Mouse (Mus musculus): Measurements from ENCODE around the gene Dnm3. TPM values are rescaled to one million over a fixed set of nuclear protein-coding genes. Genes with fewer than 3 reads are reported as not detected.

The Dnm3 gene
- polyA plus RNA-seq, 1 experiment: 0.43 TPM

- Histone ChIP-seq H3K4me1 (ENCODE audit: control insufficient read depth, insufficient read depth, insufficient read length) (peaks cover 7% of the 10 kb centered on the region; the same call in 1 of the 2 replicates), H3K36me3 (ENCODE audit: control insufficient read depth, insufficient read depth, low read length) (no peaks in the 10 kb centered on the region), H3K27me3 (ENCODE audit: control insufficient read depth, insufficient read depth, low read length) (no peaks in the 10 kb centered on the region), H3K27ac (ENCODE audit: insufficient read depth, low read length) (no peak overlapping the region), H3K4me3 (ENCODE audit: extremely low read depth, insufficient read depth, insufficient read length) (no peak overlapping the region)
- DNase-seq (ENCODE audit: low read depth in 1 of 2, low spot score in 2 of 2): no peak
- 71% methylated on average over 14 of the region's 14 CpGs for WGBS
- TF ChIP-seq POLR2A (IDR thresholded peaks at IDR 0.05; ENCODE audit: low read depth, low read length): no peak
Measured at GRCm38 (mm10) chr1:162003729-162004517, 473.9 kb downstream of the Dnm3 start.

GRCm38 (mm10) chr1:162001328-162001727 is 476.5 kb downstream of the Dnm3 start:
- Histone ChIP-seq H3K4me3 (ENCODE audit: extremely low read depth, insufficient read depth, insufficient read length) (no peak overlapping the region), H3K4me1 (ENCODE audit: control insufficient read depth, insufficient read depth, insufficient read length) (peaks cover 7% of the 10 kb centered on the region; the same call in 1 of the 2 replicates), H3K27me3 (ENCODE audit: control insufficient read depth, insufficient read depth, low read length) (no peaks in the 10 kb centered on the region), H3K27ac (ENCODE audit: insufficient read depth, low read length) (no peak overlapping the region), H3K36me3 (ENCODE audit: control insufficient read depth, insufficient read depth, low read length) (no peaks in the 10 kb centered on the region)
- no peak for TF ChIP-seq POLR2A (IDR thresholded peaks at IDR 0.05; ENCODE audit: low read depth, low read length)
- no peak for TF ChIP-seq CTCF (IDR thresholded peaks at IDR 0.05; ENCODE audit: extremely low read depth, insufficient read depth, insufficient read length, insufficient replicate concordance)
- no peak for DNase-seq (ENCODE audit: low read depth in 1 of 2, low spot score in 2 of 2)
- WGBS: 83% methylated on average over 8 of the region's 8 CpGs

GRCm38 (mm10) chr1:161999882-162000371 is 477.9 kb downstream of the Dnm3 start:
- TF ChIP-seq POLR2A (IDR thresholded peaks at IDR 0.05; ENCODE audit: low read depth, low read length) (no peak), CTCF (IDR thresholded peaks at IDR 0.05; ENCODE audit: extremely low read depth, insufficient read depth, insufficient read length, insufficient replicate concordance) (no peak)
- peaks cover 7% of the 10 kb centered on the region; the same call in 1 of the 2 replicates for H3K4me1 ChIP-seq (ENCODE audit: control insufficient read depth, insufficient read depth, insufficient read length)
- DNase-seq (ENCODE audit: low read depth in 1 of 2, low spot score in 2 of 2): peak in 1 of 2 experiments; percentile 60
- 9% methylated on average over 4 of the region's 4 CpGs for whole genome bisulfite sequencing
- no peak overlapping the region for H3K27ac ChIP-seq (ENCODE audit: insufficient read depth, low read length)
- no peaks in the 10 kb centered on the region for H3K36me3 ChIP-seq (ENCODE audit: control insufficient read depth, insufficient read depth, low read length)
- H3K27me3 ChIP-seq (ENCODE audit: control insufficient read depth, insufficient read depth, low read length): no peaks in the 10 kb centered on the region
- H3K4me3 ChIP-seq (ENCODE audit: extremely low read depth, insufficient read depth, insufficient read length): no peak overlapping the region

GRCm38 (mm10) chr1:161999338-161999737 is 478.5 kb downstream of the Dnm3 start:
- TF ChIP-seq CTCF (IDR thresholded peaks at IDR 0.05; ENCODE audit: extremely low read depth, insufficient read depth, insufficient read length, insufficient replicate concordance): no peak
- no peak for TF ChIP-seq POLR2A (IDR thresholded peaks at IDR 0.05; ENCODE audit: low read depth, low read length)
- no peaks in the 10 kb centered on the region for H3K27me3 ChIP-seq (ENCODE audit: control insufficient read depth, insufficient read depth, low read length)
- H3K4me1 ChIP-seq (ENCODE audit: control insufficient read depth, insufficient read depth, insufficient read length): peaks cover 7% of the 10 kb centered on the region; the same call in 1 of the 2 replicates
- H3K4me3 ChIP-seq (ENCODE audit: extremely low read depth, insufficient read depth, insufficient read length): no peak overlapping the region
- DNase-seq (ENCODE audit: low read depth in 1 of 2, low spot score in 2 of 2): no peak
- WGBS: 34% methylated on average over 5 of the region's 5 CpGs
- H3K27ac ChIP-seq (ENCODE audit: insufficient read depth, low read length): peak overlapping the region; percentile 22; the same call in 1 of the 2 replicates
- no peaks in the 10 kb centered on the region for H3K36me3 ChIP-seq (ENCODE audit: control insufficient read depth, insufficient read depth, low read length)

GRCm38 (mm10) chr1:161998781-161999180 is 479.1 kb downstream of the Dnm3 start:
- DNase-seq (ENCODE audit: low read depth in 1 of 2, low spot score in 2 of 2): peak in 1 of 2 experiments; percentile 52
- Histone ChIP-seq H3K36me3 (ENCODE audit: control insufficient read depth, insufficient read depth, low read length) (no peaks in the 10 kb centered on the region), H3K4me3 (ENCODE audit: extremely low read depth, insufficient read depth, insufficient read length) (no peak overlapping the region), H3K27me3 (ENCODE audit: control insufficient read depth, insufficient read depth, low read length) (no peaks in the 10 kb centered on the region), H3K27ac (ENCODE audit: insufficient read depth, low read length) (peak overlapping the region; percentile 22; the same call in 1 of the 2 replicates), H3K4me1 (ENCODE audit: control insufficient read depth, insufficient read depth, insufficient read length) (peaks cover 7% of the 10 kb centered on the region; the same call in 1 of the 2 replicates)
- WGBS: 15% methylated on average over 4 of the region's 4 CpGs
- TF ChIP-seq CTCF (IDR thresholded peaks at IDR 0.05; ENCODE audit: extremely low read depth, insufficient read depth, insufficient read length, insufficient replicate concordance) (no peak), POLR2A (IDR thresholded peaks at IDR 0.05; ENCODE audit: low read depth, low read length) (no peak)

GRCm38 (mm10) chr1:161992389-161992788 is 485.4 kb downstream of the Dnm3 start:
- Histone ChIP-seq H3K4me3 (ENCODE audit: extremely low read depth, insufficient read depth, insufficient read length) (no peak overlapping the region), H3K4me1 (ENCODE audit: control insufficient read depth, insufficient read depth, insufficient read length) (no peaks in the 10 kb centered on the region), H3K27me3 (ENCODE audit: control insufficient read depth, insufficient read depth, low read length) (no peaks in the 10 kb centered on the region), H3K36me3 (ENCODE audit: control insufficient read depth, insufficient read depth, low read length) (no peaks in the 10 kb centered on the region), H3K27ac (ENCODE audit: insufficient read depth, low read length) (no peak overlapping the region)
- DNase-seq (ENCODE audit: low read depth in 1 of 2, low spot score in 2 of 2): no peak
- WGBS: 52% methylated on average over 7 of the region's 7 CpGs
- TF ChIP-seq POLR2A (IDR thresholded peaks at IDR 0.05; ENCODE audit: low read depth, low read length) (no peak), CTCF (IDR thresholded peaks at IDR 0.05; ENCODE audit: extremely low read depth, insufficient read depth, insufficient read length, insufficient replicate concordance) (no peak)

- Histone ChIP-seq H3K4me3 (ENCODE audit: extremely low read depth, insufficient read depth, insufficient read length) (no peak overlapping the region), H3K4me1 (ENCODE audit: control insufficient read depth, insufficient read depth, insufficient read length) (no peaks in the 10 kb centered on the region), H3K27me3 (ENCODE audit: control insufficient read depth, insufficient read depth, low read length) (no peaks in the 10 kb centered on the region), H3K27ac (ENCODE audit: insufficient read depth, low read length) (no peak overlapping the region), H3K36me3 (ENCODE audit: control insufficient read depth, insufficient read depth, low read length) (no peaks in the 10 kb centered on the region)
- 93% methylated on average over 11 of the region's 11 CpGs for WGBS
- TF ChIP-seq POLR2A (IDR thresholded peaks at IDR 0.05; ENCODE audit: low read depth, low read length): no peak
- DNase-seq (ENCODE audit: low read depth in 1 of 2, low spot score in 2 of 2): no peak
Measured at GRCm38 (mm10) chr1:161991846-161992245, 486.0 kb downstream of the Dnm3 start.
